Mouse (Mus musculus) T-helper 17 cell (primary cell): ENCODE measurements around the gene Pidd1.

Experiments
- in situ Hi-C, 2 experiments: fragments of 300-600 bp; cut with MboI, MseI; formaldehyde crosslinking; loops; 1 replicate in 1 of 2; 2 replicates in 1 of 2; pipeline ENCODE4 v1.15.1; 2025; ENCODE audit warnings: high pct_unique_total_duplicates in 2 of 2

The Pidd1 gene

GRCm38 (mm10) chr7:141443828-141444237 lies at the start of gene Pidd1:
TSS of gene Pidd1 (minus strand) at chr7:141444025.
- in situ Hi-C loops, result no loop called here

GRCm38 (mm10) chr7:141492738-141493137 lies 48.9 kb upstream of the Pidd1 start:
- in situ Hi-C loops, result loop anchor here in 1 of 2 experiments (10.0 kb wide), 1 partner anchor 282 kb away; no protein-coding TSS in a partner anchor

GRCm38 (mm10) chr7:141491151-141491550 lies 47.3 kb upstream of the Pidd1 start:
- in situ Hi-C loops, result loop anchor here in 1 of 2 experiments (10.0 kb wide), 1 partner anchor 284 kb away; no protein-coding TSS in a partner anchor

- in situ Hi-C loops, result loop anchor here (5.0 kb wide), 2 partner anchors 35 to 40 kb away; no protein-coding TSS in a partner anchor
Measured at GRCm38 (mm10) chr7:141487141-141487540, 43.3 kb upstream of the Pidd1 start.

GRCm38 (mm10) chr7:141486239-141486638 lies 42.4 kb upstream of the Pidd1 start:
- in situ Hi-C loops, result loop anchor here (5.0 kb wide), 2 partner anchors 36 to 41 kb away; no protein-coding TSS in a partner anchor

GRCm38 (mm10) chr7:141485606-141486005 lies 41.8 kb upstream of the Pidd1 start:
- in situ Hi-C loops, result loop anchor here (5.0 kb wide), 2 partner anchors 37 to 42 kb away; no protein-coding TSS in a partner anchor

GRCm38 (mm10) chr7:141485186-141485585 lies 41.4 kb upstream of the Pidd1 start:
- in situ Hi-C loops, result loop anchor here (5.0 kb wide), 2 partner anchors 37 to 42 kb away; no protein-coding TSS in a partner anchor

- in situ Hi-C loops, result loop anchor here (5.0 kb wide), 4 partner anchors 38 to 188 kb away; no protein-coding TSS in a partner anchor
Measured at GRCm38 (mm10) chr7:141484186-141485120, 40.6 kb upstream of the Pidd1 start.

GRCm38 (mm10) chr7:141483114-141483653 lies 39.4 kb upstream of the Pidd1 start:
- in situ Hi-C loops, result loop anchor here (5.0 kb wide), 2 partner anchors 184 to 189 kb away; no protein-coding TSS in a partner anchor

GRCm38 (mm10) chr7:141482531-141483024 lies 38.8 kb upstream of the Pidd1 start:
- in situ Hi-C loops, result loop anchor here (5.0 kb wide), 2 partner anchors 185 to 190 kb away; no protein-coding TSS in a partner anchor

GRCm38 (mm10) chr7:141481498-141482401 lies 37.9 kb upstream of the Pidd1 start:
- in situ Hi-C loops, result loop anchor here (5.0 kb wide), 2 partner anchors 186 to 191 kb away; no protein-coding TSS in a partner anchor

GRCm38 (mm10) chr7:141480842-141481497 lies 37.1 kb upstream of the Pidd1 start:
- in situ Hi-C loops, result loop anchor here (5.0 kb wide), 2 partner anchors 186 to 191 kb away; no protein-coding TSS in a partner anchor

- in situ Hi-C loops, result loop anchor here in 1 of 2 experiments (5.0 kb wide), 1 partner anchor 424 kb away; no protein-coding TSS in a partner anchor
Measured at GRCm38 (mm10) chr7:141478270-141478748, 34.5 kb upstream of the Pidd1 start.

GRCm38 (mm10) chr7:141477578-141478269 lies 33.9 kb upstream of the Pidd1 start:
- in situ Hi-C loops, result loop anchor here in 1 of 2 experiments (5.0 kb wide), 1 partner anchor 425 kb away; no protein-coding TSS in a partner anchor

GRCm38 (mm10) chr7:141476981-141477370 lies 33.2 kb upstream of the Pidd1 start:
- in situ Hi-C loops, result loop anchor here in 1 of 2 experiments (5.0 kb wide), 1 partner anchor 425 kb away; no protein-coding TSS in a partner anchor

- in situ Hi-C loops, result loop anchor here in 1 of 2 experiments (5.0 kb wide), 1 partner anchor 426 kb away; no protein-coding TSS in a partner anchor
Measured at GRCm38 (mm10) chr7:141476226-141476980, 32.6 kb upstream of the Pidd1 start.

- in situ Hi-C loops, result loop anchor here in 1 of 2 experiments (5.0 kb wide), 1 partner anchor 427 kb away; no protein-coding TSS in a partner anchor
Measured at GRCm38 (mm10) chr7:141475805-141476158, 32.0 kb upstream of the Pidd1 start.
